Mouse (Mus musculus) hindbrain, postnatal 0 days (tissue): ENCODE data around the gene Usp46. TPM values are rescaled to one million over a fixed set of nuclear protein-coding genes. Genes with fewer than 3 reads are reported as not detected.
"Not testable (repeated sequence)": the region's sequence is repeated elsewhere in the genome, so short reads cannot be mapped to it uniquely, and the experiment has no call there.

Experiments used
- ATAC-seq: fragments of 200-750 bp; cut with Nextera tagmentation; 2 replicates; pipeline ENCODE4 v1.8.0; 2017; ENCODE audit warnings: mild to moderate bottlenecking, moderate TSS enrichment, moderate library complexity
- DNase-seq: peaks from one replicate; pipeline ENCODE4 v3.0.0-alpha.2; 2015; ENCODE audit warnings: low spot score
- H3K27ac ChIP-seq: fragments of 300-500 bp; sonication (generic); 2 replicates; pipeline ENCODE4 v1.5.1; 2014; ENCODE audit warnings: mild to moderate bottlenecking
- H3K27me3 ChIP-seq: fragments of 300-500 bp; sonication (generic); 2 replicates; pipeline ENCODE4 v1.6.1; 2014; ENCODE audit warnings: low read length, mixed read lengths; ENCODE audit not compliant: insufficient read depth
- H3K36me3 ChIP-seq: fragments of 300-500 bp; sonication (generic); 2 replicates; pipeline ENCODE4 v1.6.1; 2014; ENCODE audit warnings: low read length, mixed read lengths; ENCODE audit not compliant: insufficient read depth
- H3K4me1 ChIP-seq: fragments of 300-500 bp; sonication (generic); 2 replicates; pipeline ENCODE4 v1.6.1; 2014; ENCODE audit warnings: antibody characterized with exemption, low read length, mixed read lengths; ENCODE audit not compliant: insufficient read depth
- H3K4me2 ChIP-seq: fragments of 300-500 bp; sonication (generic); 2 replicates; pipeline ENCODE4 v1.6.1; 2014; ENCODE audit warnings: low read depth, mild to moderate bottlenecking, low read length, moderate library complexity, mixed read lengths
- H3K4me3 ChIP-seq: fragments of 300-500 bp; sonication (generic); 2 replicates; pipeline ENCODE4 v1.5.1; 2014; ENCODE audit warnings: low read length
- H3K9ac ChIP-seq: fragments of 300-500 bp; sonication (generic); replicated peaks from 2 replicates; pipeline ENCODE4 v1.6.1; 2014; ENCODE audit warnings: mild to moderate bottlenecking, low read length, moderate library complexity, mixed read lengths
- H3K9me3 ChIP-seq: fragments of 300-500 bp; sonication (generic); 2 replicates; pipeline ENCODE4 v1.6.1; 2016; ENCODE audit warnings: low read length, mixed read lengths
- CTCF ChIP-seq: IDR thresholded peaks from 2 replicates; pipeline ENCODE4 v1.5.1; 2016; ENCODE audit warnings: antibody characterized with exemption, control low read depth, low read depth
- WGBS: fragments of 180-500 bp; shearing (Covaris S2); extraction: QIAGEN DNeasy Blood & Tissue Kit; methylation state at CpG from one replicate; pipeline ENCODE4 v1.1.7; 2014; 5-methylcytosine and 5-hydroxymethylcytosine counted together
- polyA plus RNA-seq: library from polyadenylated mRNA; unstranded; fragments of >200 nt; fragmentation: Nextera tagmentation; extraction: Ambion mirVana; gene quantifications from 2 replicates; pipeline ENCODE4 v1.2.1, GENCODE M21; 2015
- total RNA-seq: library from RNA; depleted of rRNA; stranded (reverse); fragments of >200 nt; gene quantifications from 2 replicates; pipeline ENCODE4 v1.2.3, GENCODE M21; 2014

Usp46 gene
- total and polyA plus RNA-seq, 2 experiments from 2014 or later, result 39.1 to 65.4 TPM

- H3K36me3 ChIP-seq, result no peaks in the 10 kb centered on the region
- 84% methylated on average over 11 of the region's 11 CpGs for WGBS
- H3K4me3 ChIP-seq, result no peak overlapping the region
- no peaks in the 10 kb centered on the region for H3K4me1 ChIP-seq
- no peak overlapping the region for H3K9ac ChIP-seq
- no peak for TF ChIP-seq CTCF
- no peaks in the 10 kb centered on the region for H3K27me3 ChIP-seq
- DNase-seq, result no peak
- no peaks in the 10 kb centered on the region for H3K9me3 ChIP-seq
- ATAC-seq, result no peak
- no peak overlapping the region for H3K27ac ChIP-seq
- H3K4me2 ChIP-seq, result no peak overlapping the region
Observed at GRCm38 (mm10) chr5:73977426-73977825, 90.8 kb downstream of the Usp46 start.

- WGBS, result 77% methylated on average over 5 of the region's 5 CpGs
- ATAC-seq, result no peak
- TF ChIP-seq CTCF, result no peak
- Histone ChIP-seq H3K4me2 (no peak overlapping the region), H3K36me3 (no peaks in the 10 kb centered on the region), H3K27me3 (no peaks in the 10 kb centered on the region), H3K4me3 (no peak overlapping the region), H3K27ac (no peak overlapping the region), H3K4me1 (no peaks in the 10 kb centered on the region), H3K9me3 (no peaks in the 10 kb centered on the region), H3K9ac (no peak overlapping the region)
- no peak for DNase-seq
Observed at GRCm38 (mm10) chr5:73971701-73972100, 96.5 kb downstream of the Usp46 start.

- H3K4me2 ChIP-seq, result no peak overlapping the region
- no peak overlapping the region for H3K27ac ChIP-seq
- TF ChIP-seq CTCF, result no peak
- H3K9ac ChIP-seq, result no peak overlapping the region
- no peaks in the 10 kb centered on the region for H3K4me1 ChIP-seq
- H3K9me3 ChIP-seq, result no peaks in the 10 kb centered on the region
- DNase-seq (peak; percentile 14), ATAC-seq (no peak)
- H3K27me3 ChIP-seq, result no peaks in the 10 kb centered on the region
- H3K36me3 ChIP-seq, result no peaks in the 10 kb centered on the region
- no peak overlapping the region for H3K4me3 ChIP-seq
- WGBS, result 34% methylated on average over 7 of the region's 7 CpGs
Observed at GRCm38 (mm10) chr5:73970024-73970628, 98.1 kb downstream of the Usp46 start.

GRCm38 (mm10) chr5:73969338-73969737, 98.9 kb downstream of the Usp46 start:
- TF ChIP-seq CTCF, result no peak
- H3K27me3 ChIP-seq, result no peaks in the 10 kb centered on the region
- no peaks in the 10 kb centered on the region for H3K9me3 ChIP-seq
- ATAC-seq, result no peak
- no peak overlapping the region for H3K9ac ChIP-seq
- H3K36me3 ChIP-seq, result no peaks in the 10 kb centered on the region
- H3K4me3 ChIP-seq, result no peak overlapping the region
- no peaks in the 10 kb centered on the region for H3K4me1 ChIP-seq
- DNase-seq, result no peak
- no peak overlapping the region for H3K4me2 ChIP-seq
- 93% methylated on average over 8 of the region's 8 CpGs for WGBS
- H3K27ac ChIP-seq, result no peak overlapping the region

- ATAC-seq (no peak), DNase-seq (no peak)
- H3K9me3 ChIP-seq, result no peaks in the 10 kb centered on the region
- whole genome bisulfite sequencing, result 66% methylated on average over 7 of the region's 7 CpGs
- H3K4me1 ChIP-seq, result no peaks in the 10 kb centered on the region
- no peak overlapping the region for H3K4me2 ChIP-seq
- no peak overlapping the region for H3K4me3 ChIP-seq
- no peaks in the 10 kb centered on the region for H3K27me3 ChIP-seq
- H3K9ac ChIP-seq, result no peak overlapping the region
- H3K36me3 ChIP-seq, result no peaks in the 10 kb centered on the region
- no peak overlapping the region for H3K27ac ChIP-seq
- TF ChIP-seq CTCF, result no peak
Observed at GRCm38 (mm10) chr5:73959779-73960178, 108.5 kb downstream of the Usp46 start.

GRCm38 (mm10) chr5:73958614-73959013, 109.6 kb downstream of the Usp46 start:
- H3K4me1 ChIP-seq, H3K4me3 ChIP-seq, DNase-seq, H3K27ac ChIP-seq, H3K27me3 ChIP-seq, H3K4me2 ChIP-seq, H3K36me3 ChIP-seq, ATAC-seq, H3K9ac ChIP-seq, H3K9me3 ChIP-seq: not testable (repeated sequence)
- WGBS, result 99% methylated on average over 5 of the region's 5 CpGs

GRCm38 (mm10) chr5:73958096-73958495, 110.1 kb downstream of the Usp46 start:
- DNase-seq (no peak), ATAC-seq (no peak)
- Histone ChIP-seq H3K4me2 (no peak overlapping the region), H3K4me1 (no peaks in the 10 kb centered on the region), H3K36me3 (no peaks in the 10 kb centered on the region), H3K4me3 (no peak overlapping the region), H3K27ac (no peak overlapping the region), H3K9me3 (no peaks in the 10 kb centered on the region), H3K27me3 (no peaks in the 10 kb centered on the region), H3K9ac (no peak overlapping the region)
- WGBS, result 93% methylated on average over 5 of the region's 5 CpGs
- no peak for TF ChIP-seq CTCF
